Mouse (Mus musculus) bone marrow, adult 2 months (tissue): ENCODE data around the gene Cytip.

ENCODE experiments used
- CTCF ChIP-seq: fragments of 200-500 bp; IDR thresholded peaks from 2 replicates; pipeline ENCODE4 v1.5.1; 2011; ENCODE audit warnings: low read length, control low read depth; ENCODE audit not compliant: control insufficient read depth, insufficient read depth
- POLR2A ChIP-seq: fragments of 200-500 bp; IDR thresholded peaks from 2 replicates; pipeline ENCODE4 v1.6.1; 2011; ENCODE audit warnings: low read depth, mild to moderate bottlenecking, control low read depth, low read length, borderline replicate concordance; ENCODE audit not compliant: control insufficient read depth

GRCm38 (mm10) chr2:58086420-58086819, 108.9 kb downstream of the Cytip start:
- no peak for TF ChIP-seq POLR2A
- TF ChIP-seq CTCF, result no peak
